Mouse (Mus musculus): ENCODE data around the gene Pcnx4. TPM values are rescaled to one million over a fixed set of nuclear protein-coding genes. Genes with fewer than 3 reads are reported as not detected.
"Not testable (repeated sequence)": the region's sequence is repeated elsewhere in the genome, so short reads cannot be mapped to it uniquely, and the experiment has no call there.

The Pcnx4 gene
- polyA plus RNA-seq, 2 experiments from 2014 or later = 3.6 to 3.7 TPM

GRCm38 (mm10) chr12:72598731-72599130 lies 62.5 kb downstream of the Pcnx4 start:
- ATAC-seq = not testable (repeated sequence)

GRCm38 (mm10) chr12:72612053-72612452 lies 75.9 kb downstream of the Pcnx4 start:
- no peak for ATAC-seq

- ATAC-seq = no peak
Measured at GRCm38 (mm10) chr12:72620856-72621255, 84.7 kb downstream of the Pcnx4 start.

- ATAC-seq = no peak
Measured at GRCm38 (mm10) chr12:72621441-72621840, 85.3 kb downstream of the Pcnx4 start.

GRCm38 (mm10) chr12:72622853-72623496 lies 86.8 kb downstream of the Pcnx4 start:
- ATAC-seq = no peak

GRCm38 (mm10) chr12:72628751-72629150 lies 92.6 kb downstream of the Pcnx4 start:
- ATAC-seq = no peak

Other genes with a start within 250 kb of the Pcnx4 start
- under 1 TPM in 1 of 2 experiments, not detected in 1; 0.12 TPM for gene Rtn1, start 127.3 kb upstream of the Pcnx4 start, polyA plus RNA-seq (2017; shearing (Covaris generic))
- not detected for gene Lrrc9, start 94.5 kb upstream of the Pcnx4 start, polyA plus RNA-seq (2017; shearing (Covaris generic))
- not detected for gene Gm4756, start 113.3 kb downstream of the Pcnx4 start, polyA plus RNA-seq (2017; shearing (Covaris generic))
- 10 to 100 TPM; 87.4 to 88.7 TPM for gene Dhrs7, start 128.5 kb downstream of the Pcnx4 start, polyA plus RNA-seq (2017; shearing (Covaris generic))
- 10 to 100 TPM; 18.6 to 31.9 TPM for gene Ppm1a, start 221.1 kb downstream of the Pcnx4 start, polyA plus RNA-seq (2017; shearing (Covaris generic))

Data from activated CD4-positive, CD25-positive, alpha-beta regulatory T cell, adult 4 months (primary cell).